Mouse (Mus musculus) Patski (cell line): ENCODE results near the gene Fbxl18. TPM values are rescaled to one million over a fixed set of nuclear protein-coding genes. Genes with fewer than 3 reads are reported as not detected.

Experiments used
- ATAC-seq: fragments of 100-300 bp; one replicate; pipeline ENCODE4 v1.8.0; 2021
- CTCF ChIA-PET: fragments of 350-600 bp; sonication (Branson Sonifier 250); formaldehyde crosslinking; loops from one replicate; lab custom pipeline; 2022; ENCODE audit warnings: inconsistent platforms; lab: Charles Lee
- POLR2A ChIA-PET: fragments of 350-600 bp; sonication (Branson Sonifier 250); formaldehyde crosslinking; loops from one replicate; lab custom pipeline; 2022; ENCODE audit warnings: antibody characterized with exemption, inconsistent platforms; lab: Charles Lee
- DNase-seq: peaks from one replicate; pipeline ENCODE4 v3.0.0-alpha.2; 2011; ENCODE audit warnings: low read depth, low spot score
- H3K27me3 ChIP-seq: fragments of 371-371 bp; one replicate; pipeline ENCODE4 v1.5.1; 2021
- CTCF ChIP-seq: fragments of 100-300 bp; IDR thresholded peaks from one replicate; pipeline ENCODE4 v1.5.1; 2021
- in situ Hi-C: fragments of 300-500 bp; cut with MboI; formaldehyde crosslinking; loops from 3 replicates; pipeline ENCODE4 v1.11.1; 2018; ENCODE audit warnings: low pct_unique_long_range_greater_than_20kb, mixed read lengths
- polyA plus RNA-seq: library from polyadenylated mRNA; unstranded; gene quantifications from one replicate; pipeline ENCODE4 v1.2.3, GENCODE M21; 2021

The Fbxl18 gene
- 11.1 TPM for polyA plus RNA-seq

GRCm38 (mm10) chr5:142894918-142895613 is at the start of gene Fbxl18:
Fbxl18 (minus strand) TSS chr5:142895421.
- in situ Hi-C loops = no loop called here
- peak; percentile 57 for ATAC-seq
- H3K27me3 ChIP-seq = no peaks in the 10 kb centered on the region
- DNase-seq = no peak
- POLR2A ChIA-PET = interaction anchor here (0.6 to 2.5 kb wide), 7 partner anchors 9 to 358 kb away, joined by 3 to 17 read pairs (median 4); partner anchors contain the start of gene Actb
- CTCF ChIA-PET = interaction anchor here (0.7 to 2.7 kb wide), 8 partner anchors 9 to 172 kb away, joined by 3 to 12 read pairs (median 6); partner anchors contain the start of gene Actb
- TF ChIP-seq CTCF = no peak

GRCm38 (mm10) chr5:142940393-142940792 is 45.2 kb upstream of the Fbxl18 start:
- CTCF ChIA-PET = interaction anchor here (1.3 kb wide), 1 partner anchor 128 kb away, joined by 5 read pairs; no protein-coding TSS in a partner anchor
- ATAC-seq = no peak
- no peaks in the 10 kb centered on the region for H3K27me3 ChIP-seq
- peak; percentile 49 for TF ChIP-seq CTCF
- POLR2A ChIA-PET = no interaction called here
- in situ Hi-C loops = no loop called here
- DNase-seq = no peak

- TF ChIP-seq CTCF = no peak
- no peak for DNase-seq
These were observed 42.9 kb upstream of the Fbxl18 start for GRCm38 (mm10) chr5:142937956-142938727.

DNA sequence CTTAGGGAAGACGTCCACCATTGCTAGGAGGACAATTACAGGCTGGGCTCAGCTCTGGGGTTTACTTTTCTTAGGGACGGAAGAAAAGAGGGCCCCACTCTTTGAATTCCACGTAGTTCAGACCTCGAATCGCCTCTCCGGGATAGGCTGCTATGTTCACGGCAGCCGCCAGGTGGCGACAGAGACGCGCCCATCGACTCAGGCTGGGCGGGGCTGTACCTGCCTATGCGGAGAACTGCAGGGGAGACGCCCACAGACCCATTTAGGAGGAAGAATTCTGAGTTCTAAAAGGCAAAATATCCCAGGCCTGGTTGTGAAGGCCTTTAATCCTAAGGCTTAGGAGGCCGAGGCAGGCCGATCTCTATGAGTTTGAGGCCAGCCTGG is 41.1 kb upstream of the Fbxl18 start:
- POLR2A ChIA-PET = interaction anchor here (0.6 to 1.5 kb wide), 3 partner anchors 31 to 130 kb away, joined by 3 to 4 read pairs (median 3); no protein-coding TSS in a partner anchor
- no peaks in the 10 kb centered on the region for H3K27me3 ChIP-seq
- peak; percentile 99 for TF ChIP-seq CTCF
- ATAC-seq = peak; percentile 48
- in situ Hi-C loops = loop anchor here (5.0 kb wide), 1 partner anchor 101 kb away; no protein-coding TSS in a partner anchor
- CTCF ChIA-PET = interaction anchor here (0.6 to 4.2 kb wide), 26 partner anchors 13 to 381 kb away, joined by 3 to 44 read pairs (median 5); partner anchors contain the start of gene Fbxl18
- DNase-seq = no peak

More at GRCm38 (mm10) chr5:142937956-142938727, 42.9 kb upstream of the Fbxl18 start:
- in situ Hi-C loops = loop anchor here (5.0 kb wide), 1 partner anchor 99 kb away; no protein-coding TSS in a partner anchor
- ChIA-PET POLR2A (interaction anchor here (0.7 kb wide), 1 partner anchor 125 kb away, joined by 4 read pairs; no protein-coding TSS in a partner anchor), CTCF (interaction anchor here (1.2 to 4.2 kb wide), 4 partner anchors 11 to 127 kb away, joined by 3 to 44 read pairs (median 20); no protein-coding TSS in a partner anchor)
- ATAC-seq = no peak
- H3K27me3 ChIP-seq = no peaks in the 10 kb centered on the region

DNA sequence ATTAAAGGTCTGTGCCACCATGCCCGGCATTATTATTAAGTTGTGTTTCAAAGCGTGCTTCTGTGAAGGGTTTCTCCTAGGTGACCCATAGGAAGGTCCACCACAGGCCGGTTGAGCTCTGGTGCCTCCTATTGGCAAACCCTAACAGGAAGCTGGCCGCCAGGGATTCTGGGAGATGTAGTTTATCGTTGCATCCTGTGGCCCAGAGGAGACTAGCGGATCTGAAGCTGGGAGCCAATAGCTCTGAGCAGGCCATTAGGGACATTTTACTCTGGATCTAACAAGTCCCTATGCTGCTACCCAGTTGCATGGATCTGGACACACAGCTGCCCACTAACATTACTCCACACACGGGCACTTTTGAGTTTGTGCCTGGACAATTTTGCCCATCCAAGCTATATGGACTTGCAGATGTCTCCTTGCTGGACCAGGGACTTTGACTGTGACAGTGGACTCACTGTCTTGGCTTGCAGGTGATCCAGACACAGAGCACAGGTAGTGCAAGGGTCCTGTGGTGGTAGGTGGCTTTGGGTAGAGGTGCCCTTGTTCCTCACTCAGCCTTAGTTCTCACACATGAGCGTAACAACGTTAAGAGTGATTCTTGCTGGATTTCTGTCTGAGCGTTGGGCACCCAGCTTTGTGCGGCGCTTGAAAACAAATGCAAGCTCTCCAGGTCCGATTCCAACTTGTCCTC is 40.6 kb upstream of the Fbxl18 start:
- peak; percentile 54 for TF ChIP-seq CTCF
- peak; percentile 46 for ATAC-seq

DNA sequence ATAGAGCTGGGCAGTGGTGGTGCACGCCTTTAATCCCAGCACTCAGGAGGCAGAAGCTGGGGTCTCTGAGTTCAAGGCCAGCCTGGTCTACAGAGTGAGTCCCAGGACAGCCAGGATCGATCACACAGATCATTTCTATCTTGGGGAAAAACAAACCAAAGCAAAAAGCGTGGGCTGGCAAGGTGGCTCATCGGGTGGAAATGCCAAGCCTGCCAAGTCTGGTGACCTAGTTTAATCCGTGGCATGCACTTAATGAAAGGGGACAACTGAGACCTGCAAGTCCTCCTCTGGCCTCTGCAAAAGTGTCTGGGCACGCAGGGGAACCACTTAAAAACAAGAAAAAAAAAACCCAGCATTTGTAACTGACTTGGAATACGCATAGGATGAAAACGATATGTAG is 37.5 kb upstream of the Fbxl18 start:
- DNase-seq (no peak), ATAC-seq (no peak)
- TF ChIP-seq CTCF = no peak
- H3K27me3 ChIP-seq = no peaks in the 10 kb centered on the region
- POLR2A ChIA-PET = interaction anchor here (1.1 to 7.5 kb wide), 4 partner anchors 30 to 132 kb away, joined by 3 to 69 read pairs (median 5); partner anchors contain the start of gene Actb
- in situ Hi-C loops = loop anchor here (5.0 kb wide), 1 partner anchor 45 kb away; no protein-coding TSS in a partner anchor
- CTCF ChIA-PET = interaction anchor here (0.8 to 4.7 kb wide), 13 partner anchors 13 to 152 kb away, joined by 3 to 35 read pairs (median 5); partner anchors contain the start of gene Actb

More for the DNA sequence above, 40.6 kb upstream of the Fbxl18 start:
- in situ Hi-C loops = loop anchor here (5.0 kb wide), 1 partner anchor 102 kb away; no protein-coding TSS in a partner anchor
- ChIA-PET POLR2A (interaction anchor here (0.6 to 1.5 kb wide), 3 partner anchors 31 to 130 kb away, joined by 3 to 4 read pairs (median 3); no protein-coding TSS in a partner anchor), CTCF (interaction anchor here (0.6 to 4.2 kb wide), 28 partner anchors 14 to 381 kb away, joined by 3 to 44 read pairs (median 5); partner anchors contain the start of gene Fbxl18)
- DNase-seq = no peak
- no peaks in the 10 kb centered on the region for H3K27me3 ChIP-seq

GRCm38 (mm10) chr5:142932084-142932685 is 37.0 kb upstream of the Fbxl18 start:
- in situ Hi-C loops = loop anchor here (5.0 kb wide), 1 partner anchor 45 kb away; no protein-coding TSS in a partner anchor
- ChIA-PET CTCF (interaction anchor here (0.7 to 4.7 kb wide), 18 partner anchors 12 to 192 kb away, joined by 3 to 35 read pairs (median 4); partner anchors contain the start of genes Actb and Fbxl18), POLR2A (interaction anchor here (1.1 to 7.5 kb wide), 4 partner anchors 29 to 132 kb away, joined by 3 to 69 read pairs (median 5); partner anchors contain the start of gene Actb)
- H3K27me3 ChIP-seq = no peaks in the 10 kb centered on the region
- no peak for TF ChIP-seq CTCF
- peak; percentile 50 for DNase-seq
- ATAC-seq = peak; percentile 51

GRCm38 (mm10) chr5:142931241-142931745 is 36.1 kb upstream of the Fbxl18 start:
- in situ Hi-C loops = loop anchor here (5.0 kb wide), 1 partner anchor 44 kb away; no protein-coding TSS in a partner anchor
- DNase-seq (no peak), ATAC-seq (no peak)
- no peak for TF ChIP-seq CTCF
- ChIA-PET POLR2A (interaction anchor here (1.1 to 7.5 kb wide), 3 partner anchors 28 to 53 kb away, joined by 4 to 69 read pairs (median 5); partner anchors contain the start of gene Actb), CTCF (interaction anchor here (1.3 to 4.7 kb wide), 11 partner anchors 19 to 134 kb away, joined by 4 to 35 read pairs (median 7); partner anchors contain the start of genes Actb and Fbxl18)
- no peaks in the 10 kb centered on the region for H3K27me3 ChIP-seq
